Mouse (Mus musculus): ENCODE results near the gene Fzd5.

The Fzd5 gene

DNA sequence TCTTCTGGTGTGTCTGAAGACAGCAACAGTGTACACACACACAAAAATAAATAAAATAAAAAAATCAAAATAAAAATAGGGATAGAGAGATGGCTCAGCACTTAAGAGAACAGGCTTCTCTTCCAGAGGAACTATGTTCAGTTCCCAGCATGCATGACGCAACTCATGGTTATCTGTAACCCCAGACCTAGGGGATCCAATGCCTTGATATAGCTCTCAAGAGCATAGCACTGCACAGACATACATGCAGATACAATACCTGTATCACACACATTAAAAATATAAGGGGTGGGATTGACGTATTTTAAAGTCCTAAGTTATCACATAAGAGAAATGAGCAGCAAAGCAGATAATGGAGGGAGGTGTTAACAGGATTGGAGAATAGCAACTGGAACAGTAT is 53.1 kb downstream of the Fzd5 start:
- no peak for DNase-seq (ENCODE audit: low spot score in 2 of 2)

DNA sequence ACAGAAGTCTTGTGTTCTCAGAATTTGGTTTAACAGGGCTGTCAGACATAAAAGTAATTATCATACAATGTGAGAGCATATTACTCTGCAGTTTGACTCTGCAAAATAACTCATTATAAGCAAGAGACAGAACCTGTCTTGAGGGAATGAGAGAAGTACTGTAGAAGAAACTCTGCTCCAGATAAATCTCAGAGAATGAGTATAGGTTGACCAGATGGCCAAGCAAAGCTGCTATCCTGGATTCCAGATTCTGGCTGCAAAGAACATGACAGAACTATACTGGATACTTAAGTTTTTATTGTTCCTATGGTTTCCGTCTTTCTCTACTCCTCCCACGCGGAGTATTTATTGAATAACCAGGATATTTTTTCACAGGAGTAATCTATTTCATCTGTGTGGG is 54.5 kb downstream of the Fzd5 start:
- DNase-seq (ENCODE audit: low spot score in 2 of 2): no peak

DNA sequence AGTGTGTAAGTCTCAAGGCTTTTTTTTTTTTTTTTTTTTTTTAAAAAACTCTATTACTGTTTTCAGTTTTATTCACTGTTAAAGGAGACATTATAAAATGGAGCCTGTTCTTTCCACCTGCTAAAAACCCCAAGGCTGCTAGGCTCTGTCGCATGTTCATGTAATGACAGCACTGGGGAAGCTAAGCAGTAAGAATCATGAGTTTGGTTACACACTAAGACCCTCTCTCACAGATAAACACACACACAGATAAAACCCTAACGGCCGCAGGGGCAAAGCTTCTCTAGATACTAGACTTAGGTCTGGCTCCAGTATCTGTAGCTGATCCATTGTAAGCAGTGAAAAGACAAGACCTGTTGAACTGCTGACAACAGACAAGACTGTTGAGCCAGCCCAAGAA is 56.1 kb downstream of the Fzd5 start:
- DNase-seq (ENCODE audit: low spot score in 2 of 2): no peak
